Mouse (Mus musculus) G1E (cell line): ENCODE results near the gene Acyp1. TPM values are rescaled to one million over a fixed set of nuclear protein-coding genes. Genes with fewer than 3 reads are reported as not detected.
A peak's percentile ranks its signal among the peaks of the same experiment; 100 is the strongest.

ENCODE experiments used
- ATAC-seq: 2 replicates; pipeline ENCODE4 v1.8.0; 2016; ENCODE audit warnings: mild to moderate bottlenecking; ENCODE audit not compliant: insufficient number of reproducible peaks, poor library complexity, low FRiP score, severe bottlenecking; ENCODE audit errors: extremely low read depth
- DNase-seq: peaks from one replicate; pipeline ENCODE4 v3.0.0; 2012; ENCODE audit warnings: low spot score
- H3K27me3 ChIP-seq: 2 replicates; pipeline ENCODE4 v1.6.1; 2012; ENCODE audit warnings: mild to moderate bottlenecking, low read length, inconsistent platforms; ENCODE audit not compliant: insufficient read depth
- H3K36me3 ChIP-seq: replicated peaks from 2 replicates; pipeline ENCODE3; 2012; ENCODE audit warnings: mild to moderate bottlenecking, inconsistent platforms
- H3K4me1 ChIP-seq: 2 replicates; pipeline ENCODE4 v1.6.1; 2012; ENCODE audit warnings: low read depth, low read length, inconsistent platforms, mixed read lengths; ENCODE audit not compliant: insufficient read depth
- H3K4me3 ChIP-seq: 2 replicates; pipeline ENCODE4 v1.5.1; 2012; ENCODE audit warnings: low read depth, mild to moderate bottlenecking, inconsistent platforms, low read length, moderate library complexity, mixed read lengths
- H3K9me3 ChIP-seq: replicated peaks from 2 replicates; pipeline ENCODE4 v1.6.1; 2012; ENCODE audit warnings: inconsistent platforms
- CTCF ChIP-seq: IDR thresholded peaks from 2 replicates; pipeline ENCODE4 v1.5.1; 2012; ENCODE audit warnings: low read depth, low read length, inconsistent platforms, mixed read lengths
- GATA1 ChIP-seq: IDR thresholded peaks from 2 replicates; pipeline ENCODE4 v1.6.1; 2012; ENCODE audit warnings: borderline replicate concordance, low read length, inconsistent platforms, mixed read lengths
- GATA2 ChIP-seq: IDR thresholded peaks from 2 replicates; pipeline ENCODE4 v1.6.1; 2012; ENCODE audit warnings: low read depth, low read length, inconsistent platforms, borderline replicate concordance
- POLR2AphosphoS5 ChIP-seq: IDR thresholded peaks from 2 replicates; pipeline ENCODE4 v1.6.1; 2012; ENCODE audit warnings: low read depth, low read length, inconsistent platforms; ENCODE audit not compliant: insufficient replicate concordance
- TAL1 ChIP-seq: conservative IDR thresholded peaks from 2 replicates; pipeline ENCODE4 v1.6.1; 2012; ENCODE audit warnings: low read depth, low read length, inconsistent platforms, mixed read lengths
- polyA plus RNA-seq: library from polyadenylated mRNA; stranded (reverse); fragments of >175 nt; gene quantifications from 2 replicates; pipeline ENCODE4 v1.2.3, GENCODE M21; 2012
- total RNA-seq, 2 experiments: library from RNA; stranded (forward) in 1 of 2; stranded (reverse) in 1 of 2; fragments of 200-1000 nt in 1 of 2; fragments of >200 nt in 1 of 2; fragmentation: Nextera tagmentation in 1 of 2; gene quantifications; 2 replicates each; pipeline ENCODE4 v1.2.3; 2014 to 2017

The Acyp1 gene
- 57.0 and 57.3 TPM in 2 replicates for total RNA-seq (2014; fragmentation: Nextera tagmentation)
- total RNA-seq (2017), result 285 and 291 TPM in 2 replicates
- polyA plus RNA-seq, result 97.7 and 127 TPM in 2 replicates

- H3K4me3 ChIP-seq, result peak within 1 kb of the TSS; percentile 73
- peaks cover 4% of the 10 kb centered on the region for H3K27me3 ChIP-seq
- H3K4me1 ChIP-seq, result peaks cover 48% of the 10 kb centered on the region
- H3K9me3 ChIP-seq, result no peaks in the 10 kb centered on the region
- ATAC-seq (peak; percentile 25), DNase-seq (peak; percentile 76)
- H3K36me3 ChIP-seq, result no peaks in the 10 kb centered on the region
- TF ChIP-seq TAL1 (no peak), GATA1 (no peak), GATA2 (no peak), CTCF (no peak), POLR2AphosphoS5 (no peak)
These were observed at the start of gene Acyp1 for GRCm38 (mm10) chr12:85287809-85288485. TSS of gene Acyp1 (minus strand) at chr12:85288438.

- Histone ChIP-seq H3K4me3 (peak overlapping the region; percentile 88; the same call in 1 of the 2 replicates), H3K27me3 (no peaks in the 10 kb centered on the region), H3K36me3 (peaks cover 53% of the 10 kb centered on the region), H3K4me1 (peaks cover 51% of the 10 kb centered on the region), H3K9me3 (no peaks in the 10 kb centered on the region)
- DNase-seq, result no peak
- no peak for TF ChIP-seq POLR2AphosphoS5
- no peak for TF ChIP-seq GATA2
- no peak for TF ChIP-seq CTCF
- no peak for TF ChIP-seq GATA1
- TF ChIP-seq TAL1, result no peak
- ATAC-seq, result peak; percentile 36
These were observed 49.5 kb upstream of the Acyp1 start for GRCm38 (mm10) chr12:85337567-85338311.

- no peak overlapping the region for H3K4me3 ChIP-seq
- peaks cover 89% of the 10 kb centered on the region for H3K36me3 ChIP-seq
- H3K27me3 ChIP-seq, result no peaks in the 10 kb centered on the region
- TF ChIP-seq TAL1, result no peak
- TF ChIP-seq CTCF, result no peak
- no peak for TF ChIP-seq GATA1
- no peaks in the 10 kb centered on the region for H3K9me3 ChIP-seq
- no peaks in the 10 kb centered on the region for H3K4me1 ChIP-seq
- DNase-seq (no peak), ATAC-seq (no peak)
These were observed 41.9 kb upstream of the Acyp1 start for GRCm38 (mm10) chr12:85330153-85330552.

- no peak overlapping the region for H3K4me3 ChIP-seq
- peaks cover 14% of the 10 kb centered on the region for H3K4me1 ChIP-seq
- ATAC-seq, result no peak
- TF ChIP-seq GATA1, result no peak
- no peak for TF ChIP-seq GATA2
- no peak for TF ChIP-seq POLR2AphosphoS5
- no peak for TF ChIP-seq CTCF
- no peak for TF ChIP-seq TAL1
- no peaks in the 10 kb centered on the region for H3K27me3 ChIP-seq
- DNase-seq, result no peak
- H3K9me3 ChIP-seq, result no peaks in the 10 kb centered on the region
- peaks cover 99% of the 10 kb centered on the region for H3K36me3 ChIP-seq
These were observed 20.4 kb upstream of the Acyp1 start for GRCm38 (mm10) chr12:85308651-85309050.

- Histone ChIP-seq H3K4me1 (peaks cover 14% of the 10 kb centered on the region), H3K4me3 (peak overlapping the region; percentile 57; the same call in 1 of the 2 replicates), H3K27me3 (no peaks in the 10 kb centered on the region), H3K9me3 (no peaks in the 10 kb centered on the region), H3K36me3 (peaks cover 98% of the 10 kb centered on the region)
- TF ChIP-seq CTCF (peak; percentile 99), TAL1 (no peak)
- peak; percentile 48 for ATAC-seq
- DNase-seq, result peak; percentile 67
These were observed 17.1 kb upstream of the Acyp1 start for GRCm38 (mm10) chr12:85305247-85305892.

GRCm38 (mm10) chr12:85304725-85305124 is 16.5 kb upstream of the Acyp1 start:
- Histone ChIP-seq H3K4me3 (no peak overlapping the region), H3K9me3 (no peaks in the 10 kb centered on the region), H3K36me3 (peaks cover 96% of the 10 kb centered on the region), H3K4me1 (peaks cover 14% of the 10 kb centered on the region), H3K27me3 (no peaks in the 10 kb centered on the region)
- DNase-seq (no peak), ATAC-seq (no peak)
- TF ChIP-seq GATA1 (no peak), GATA2 (no peak), POLR2AphosphoS5 (no peak), CTCF (no peak), TAL1 (no peak)
